Mouse (Mus musculus) large intestine, adult 2 months (tissue): Measurements from ENCODE around the gene St6galnac4. TPM values are rescaled to one million over a fixed set of nuclear protein-coding genes. Genes with fewer than 3 reads are reported as not detected.

Experiments used
- DNase-seq: peaks from one replicate; pipeline ENCODE4 v3.0.0-alpha.2; 2012; ENCODE audit warnings: low read depth, low spot score
- WGBS: fragments of 180-500 bp; shearing (Covaris S2); methylation state at CpG from one replicate; pipeline ENCODE4 v1.1.7; 2018; 5-methylcytosine and 5-hydroxymethylcytosine counted together
- polyA plus RNA-seq: library from polyadenylated mRNA; depleted of rRNA; stranded (reverse); fragments of >200 nt; gene quantifications from 2 replicates; pipeline ENCODE4 v1.2.3, GENCODE M21; 2012; rRNA removed

Gene St6galnac4
- polyA plus RNA-seq, 1 experiment: 7.7 TPM

DNA sequence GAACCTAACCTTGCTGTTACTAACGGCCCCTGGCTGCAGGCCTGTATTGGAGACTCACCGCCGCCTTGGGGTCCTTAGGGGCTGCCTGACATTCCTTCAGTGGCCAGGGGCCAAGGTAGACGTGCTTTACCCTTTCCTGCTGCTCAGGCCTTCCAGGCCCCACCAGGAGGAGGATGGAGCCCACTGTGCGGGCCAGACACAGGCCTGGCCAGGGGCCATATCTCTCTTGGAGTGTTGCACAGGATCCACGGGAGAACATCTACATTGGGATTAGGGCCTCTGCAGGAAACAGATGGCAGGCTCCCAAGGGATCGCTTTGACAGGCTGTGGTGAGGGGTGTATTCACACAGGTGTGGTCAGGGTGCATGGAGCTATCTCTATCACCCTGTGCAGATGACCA lies 55.9 kb downstream of the St6galnac4 start:
- no peak for DNase-seq
- WGBS: 80% methylated on average over 7 of the region's 7 CpGs

DNA sequence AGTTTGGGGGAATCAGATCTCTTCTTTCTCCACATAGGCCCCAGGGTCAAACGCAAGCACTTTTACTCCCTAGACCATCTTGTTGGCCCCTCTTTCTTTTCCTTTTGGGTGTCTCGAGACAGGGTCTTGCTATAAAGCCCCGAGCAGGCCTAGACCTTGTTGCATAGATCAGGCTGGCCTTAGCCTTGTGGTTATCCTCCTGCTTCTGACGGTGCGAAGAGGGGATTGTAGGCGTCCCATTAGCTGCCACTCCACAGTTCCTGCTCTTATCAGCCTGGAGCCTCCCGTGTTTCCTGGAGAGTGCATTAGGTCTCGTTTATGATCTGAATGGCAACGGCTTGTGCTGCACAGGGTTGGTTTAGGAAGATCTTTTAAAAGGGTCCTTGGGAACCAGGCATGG lies 57.2 kb downstream of the St6galnac4 start:
- DNase-seq: no peak
- 75% methylated on average over 9 of the region's 9 CpGs for WGBS

DNA sequence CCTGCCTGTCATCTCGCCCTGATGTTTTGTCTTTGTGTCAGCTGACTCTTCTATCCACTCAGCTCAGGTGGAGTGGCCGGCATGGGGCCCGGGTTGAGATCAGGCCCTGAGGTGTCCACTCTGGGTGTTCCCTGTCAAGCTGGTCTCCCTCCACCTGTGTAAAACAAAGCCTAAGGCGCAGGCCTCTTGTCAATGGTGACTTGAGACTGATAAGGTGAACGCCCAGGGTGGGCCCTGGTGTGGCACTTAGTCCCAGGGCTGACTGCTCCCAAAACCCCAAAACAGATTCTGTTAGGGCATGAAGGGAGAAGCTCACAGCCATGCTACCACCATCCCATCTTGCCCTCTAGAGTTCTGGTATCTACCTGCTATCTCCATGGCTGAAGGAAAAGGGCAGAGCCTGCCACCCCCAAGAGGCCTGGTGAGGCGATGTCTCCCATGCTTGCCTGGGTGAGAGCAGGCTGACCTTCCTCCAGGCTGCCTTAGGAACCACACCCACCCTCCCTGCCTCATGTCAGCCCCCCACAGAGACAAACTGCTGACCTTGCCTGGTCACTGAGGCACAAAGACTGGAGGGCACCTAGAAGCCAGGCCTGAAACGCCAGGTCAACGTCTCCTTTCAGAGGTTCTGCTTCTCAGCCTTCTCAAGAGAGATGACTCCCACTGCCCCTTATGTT lies 58.0 kb downstream of the St6galnac4 start:
- WGBS: 88% methylated on average over 8 of the region's 8 CpGs
- no peak for DNase-seq

DNA sequence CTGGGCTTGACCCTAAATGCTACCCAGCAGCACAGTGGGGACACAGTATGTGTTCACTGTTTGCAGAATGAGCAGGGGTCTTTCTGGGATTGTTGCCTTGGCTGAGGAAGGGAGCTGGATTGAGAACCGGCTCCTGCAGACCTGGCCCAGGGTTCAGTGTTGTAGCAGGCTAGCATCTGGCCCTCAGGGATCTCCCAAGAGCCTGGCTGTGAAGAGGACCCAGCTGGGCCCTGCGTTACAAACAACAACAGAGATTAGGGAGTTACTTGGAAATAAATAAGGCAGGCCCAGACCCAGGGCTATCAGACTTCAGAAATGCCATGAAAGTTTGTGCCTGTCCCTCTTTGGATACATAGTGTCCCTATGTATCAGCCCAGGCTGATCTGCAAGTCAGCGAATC lies 58.8 kb downstream of the St6galnac4 start:
- 70% methylated on average over 3 of the region's 3 CpGs for WGBS
- no peak for DNase-seq

DNA sequence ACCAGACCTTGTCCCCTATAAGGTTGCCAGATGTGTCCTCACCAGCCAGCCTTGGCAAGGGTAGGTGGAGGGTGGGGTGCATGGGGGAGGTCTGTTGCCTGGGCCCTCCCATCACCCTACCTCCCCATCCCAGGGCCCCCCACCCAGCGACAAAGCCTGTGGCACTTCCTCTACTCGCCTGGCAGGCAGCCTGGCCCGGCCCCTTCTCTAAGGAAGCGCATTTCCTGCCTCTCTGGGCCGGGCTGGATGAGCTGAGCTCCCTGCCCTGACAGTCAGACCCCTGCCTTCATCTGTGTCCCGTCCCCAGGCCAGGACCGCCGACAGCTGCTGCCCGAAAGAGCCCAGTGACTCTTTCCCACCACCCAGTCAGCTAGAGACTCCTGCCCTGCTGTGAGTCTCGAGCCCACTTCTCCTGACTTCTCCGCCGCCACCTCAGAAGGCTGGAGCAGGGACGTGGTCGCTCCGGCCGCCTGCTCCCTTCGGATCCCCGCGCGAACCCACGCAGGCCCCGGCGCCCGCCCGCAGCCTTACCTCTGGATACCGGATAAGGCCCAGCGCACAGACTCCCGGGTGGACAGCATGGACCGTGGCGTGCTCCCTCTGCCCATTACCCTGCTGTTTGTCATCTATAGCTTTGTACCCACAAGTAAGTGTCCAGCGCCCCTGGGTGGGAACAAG lies 59.6 kb downstream of the St6galnac4 start, which contains the start of gene Eng:
TSS of gene Eng (plus strand) at position 217 of the 678 bp plus-strand sequence.
- DNase-seq: no peak
- 62% methylated on average over 31 of the region's 31 CpGs for WGBS

DNA sequence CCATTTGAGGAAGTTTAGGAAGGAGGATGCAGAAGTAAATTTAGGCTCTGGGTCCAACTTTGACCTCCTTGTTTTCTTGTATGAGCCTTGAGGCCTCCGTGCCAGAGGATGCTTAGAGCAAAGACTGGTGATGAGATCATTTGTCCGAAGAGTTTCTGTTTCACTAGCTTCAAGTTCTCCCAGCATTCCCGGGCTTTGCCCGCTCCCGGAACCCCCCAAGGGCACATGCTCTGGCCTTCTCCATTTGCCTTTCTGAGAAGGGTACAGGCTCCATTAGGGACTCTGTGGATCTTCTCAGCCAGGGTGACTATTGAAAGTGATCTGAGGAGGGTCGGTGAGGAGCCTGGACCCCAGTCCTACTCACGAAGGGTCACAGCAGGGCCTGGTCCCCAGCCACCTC lies 60.5 kb downstream of the St6galnac4 start:
- no peak for DNase-seq
- 62% methylated on average over 7 of the region's 7 CpGs for WGBS

Other genes with a start within 250 kb of the St6galnac4 start
- gene Ciz1, start 234.8 kb upstream of the St6galnac4 start, polyA plus RNA-seq: 102 and 176 TPM in 2 replicates
- 100 and 165 TPM in 2 replicates for gene Dnm1, start 233.8 kb upstream of the St6galnac4 start, polyA plus RNA-seq
- 103 and 107 TPM in 2 replicates for gene 1110008P14Rik, start 205.2 kb upstream of the St6galnac4 start, polyA plus RNA-seq
- gene Lcn2, start 198.8 kb upstream of the St6galnac4 start, polyA plus RNA-seq: 12.8 and 18.0 TPM in 2 replicates
- gene Ptges2, start 191.2 kb upstream of the St6galnac4 start, polyA plus RNA-seq: 50.3 and 63.9 TPM in 2 replicates
- gene Naif1, start 136.6 kb upstream of the St6galnac4 start, polyA plus RNA-seq: 3.8 and 4.3 TPM in 2 replicates
- 22.8 and 25.4 TPM in 2 replicates for gene Slc25a25, start 135.7 kb upstream of the St6galnac4 start, polyA plus RNA-seq
- 37.4 and 44.5 TPM in 2 replicates for gene Fam102a, start 51.8 kb upstream of the St6galnac4 start, polyA plus RNA-seq
- gene Dpm2, start 16.2 kb upstream of the St6galnac4 start, polyA plus RNA-seq: 149 and 160 TPM in 2 replicates
- 0.11 and 0.48 TPM in 2 replicates for gene Pip5kl1, start 12.3 kb upstream of the St6galnac4 start, polyA plus RNA-seq
- 0.05 TPM in 1 of 2 replicates, not detected in the other for gene 9430097D07Rik, start 11.4 kb upstream of the St6galnac4 start, polyA plus RNA-seq
- gene St6galnac6, start 12.6 kb downstream of the St6galnac4 start, polyA plus RNA-seq: 15.7 and 16.3 TPM in 2 replicates
- 5.9 and 9.1 TPM in 2 replicates for gene Ak1, start 34.7 kb downstream of the St6galnac4 start, polyA plus RNA-seq
- 34.5 and 40.7 TPM in 2 replicates for gene Eng, start 59.5 kb downstream of the St6galnac4 start, polyA plus RNA-seq
- 31.5 TPM in 2 replicates for gene Fpgs, start 117.0 kb downstream of the St6galnac4 start, polyA plus RNA-seq
- gene Cdk9, start 126.0 kb downstream of the St6galnac4 start, polyA plus RNA-seq: 93.8 and 96.5 TPM in 2 replicates
- gene Sh2d3c, start 134.0 kb downstream of the St6galnac4 start, polyA plus RNA-seq: 8.4 and 14.2 TPM in 2 replicates
- 0.14 TPM in 1 of 2 replicates, not detected in the other for gene 6330409D20Rik, start 153.9 kb downstream of the St6galnac4 start, polyA plus RNA-seq
- 93.7 and 110 TPM in 2 replicates for gene Tor2a, start 170.1 kb downstream of the St6galnac4 start, polyA plus RNA-seq
- gene Ttc16, start 188.5 kb downstream of the St6galnac4 start, polyA plus RNA-seq: 0.58 and 1.4 TPM in 2 replicates
- gene Ptrh1, start 188.7 kb downstream of the St6galnac4 start, polyA plus RNA-seq: 17.4 and 30.9 TPM in 2 replicates
- not detected in 2 replicates for gene Cfap157, start 197.3 kb downstream of the St6galnac4 start, polyA plus RNA-seq